Mouse (Mus musculus) Patski (cell line): ENCODE measurements around the gene Smim12. TPM values are rescaled to one million over a fixed set of nuclear protein-coding genes. Genes with fewer than 3 reads are reported as not detected.

Experiments
- ATAC-seq: fragments of 100-300 bp; one replicate; pipeline ENCODE4 v1.8.0; 2021
- CTCF ChIA-PET: fragments of 350-600 bp; sonication (Branson Sonifier 250); formaldehyde crosslinking; loops from one replicate; lab custom pipeline; 2022; ENCODE audit warnings: inconsistent platforms; lab: Charles Lee
- POLR2A ChIA-PET: fragments of 350-600 bp; sonication (Branson Sonifier 250); formaldehyde crosslinking; loops from one replicate; lab custom pipeline; 2022; ENCODE audit warnings: antibody characterized with exemption, inconsistent platforms; lab: Charles Lee
- DNase-seq: peaks from one replicate; pipeline ENCODE4 v3.0.0-alpha.2; 2011; ENCODE audit warnings: low read depth, low spot score
- H3K27me3 ChIP-seq: fragments of 371-371 bp; one replicate; pipeline ENCODE4 v1.5.1; 2021
- CTCF ChIP-seq: fragments of 100-300 bp; IDR thresholded peaks from one replicate; pipeline ENCODE4 v1.5.1; 2021
- in situ Hi-C: fragments of 300-500 bp; cut with MboI; formaldehyde crosslinking; loops from 3 replicates; pipeline ENCODE4 v1.11.1; 2018; ENCODE audit warnings: low pct_unique_long_range_greater_than_20kb, mixed read lengths
- polyA plus RNA-seq: library from polyadenylated mRNA; unstranded; gene quantifications from one replicate; pipeline ENCODE4 v1.2.3, GENCODE M21; 2021

Gene Smim12
- polyA plus RNA-seq, 1 experiment from 2014 or later = 48.3 TPM

GRCm38 (mm10) chr4:127215799-127216198 is 27.8 kb upstream of the Smim12 start:
- in situ Hi-C loops = no loop called here
- H3K27me3 ChIP-seq = peaks cover 5% of the 10 kb centered on the region
- no peak for DNase-seq

GRCm38 (mm10) chr4:127216251-127216651 is 27.3 kb upstream of the Smim12 start:
- in situ Hi-C loops = no loop called here
- H3K27me3 ChIP-seq = peaks cover 5% of the 10 kb centered on the region
- no peak for DNase-seq
- ATAC-seq = no peak
- ChIA-PET POLR2A (no interaction called here), CTCF (interaction anchor here (0.9 kb wide), 1 partner anchor 245 kb away, joined by 3 read pairs; no protein-coding TSS in a partner anchor)
- no peak for TF ChIP-seq CTCF

More at GRCm38 (mm10) chr4:127215799-127216198, 27.8 kb upstream of the Smim12 start:
- CTCF ChIA-PET = interaction anchor here (0.9 kb wide), 1 partner anchor 245 kb away, joined by 3 read pairs; no protein-coding TSS in a partner anchor
- no peak for TF ChIP-seq CTCF
- no peak for ATAC-seq
- POLR2A ChIA-PET = no interaction called here

- no peak for TF ChIP-seq CTCF
- ATAC-seq = no peak
- in situ Hi-C loops = no loop called here
- peaks cover 5% of the 10 kb centered on the region for H3K27me3 ChIP-seq
- CTCF ChIA-PET = no interaction called here
- no peak for DNase-seq
- POLR2A ChIA-PET = interaction anchor here (0.7 kb wide), 1 partner anchor 188 kb away, joined by 3 read pairs; no protein-coding TSS in a partner anchor
Observed at GRCm38 (mm10) chr4:127217048-127217447, 26.5 kb upstream of the Smim12 start.

- CTCF ChIA-PET = no interaction called here
Observed at GRCm38 (mm10) chr4:127223291-127223690, 20.3 kb upstream of the Smim12 start.

GRCm38 (mm10) chr4:127223755-127224154 is 19.8 kb upstream of the Smim12 start:
- DNase-seq = no peak
- ChIA-PET POLR2A (no interaction called here), CTCF (no interaction called here)
- in situ Hi-C loops = no loop called here
- peaks cover 12% of the 10 kb centered on the region for H3K27me3 ChIP-seq
- no peak for ATAC-seq
- no peak for TF ChIP-seq CTCF

More at GRCm38 (mm10) chr4:127223291-127223690, 20.3 kb upstream of the Smim12 start:
- ATAC-seq (no peak), DNase-seq (no peak)
- in situ Hi-C loops = no loop called here
- POLR2A ChIA-PET = no interaction called here
- peaks cover 12% of the 10 kb centered on the region for H3K27me3 ChIP-seq
- TF ChIP-seq CTCF = no peak

GRCm38 (mm10) chr4:127224444-127225100 is 19.0 kb upstream of the Smim12 start:
- CTCF ChIA-PET = no interaction called here
- in situ Hi-C loops = loop anchor here (25.0 kb wide), 1 partner anchor 662 kb away; the partner anchor contains the start of gene Clspn
- DNase-seq (no peak), ATAC-seq (no peak)
- POLR2A ChIA-PET = no interaction called here
- TF ChIP-seq CTCF = no peak
- peaks cover 12% of the 10 kb centered on the region for H3K27me3 ChIP-seq

- DNase-seq (no peak), ATAC-seq (no peak)
- in situ Hi-C loops = loop anchor here (25.0 kb wide), 1 partner anchor 664 kb away; the partner anchor contains the start of gene Clspn
- ChIA-PET CTCF (no interaction called here), POLR2A (no interaction called here)
- peaks cover 6% of the 10 kb centered on the region for H3K27me3 ChIP-seq
- TF ChIP-seq CTCF = no peak
Observed at GRCm38 (mm10) chr4:127226067-127226466, 17.5 kb upstream of the Smim12 start.

GRCm38 (mm10) chr4:127227051-127227673 is 16.4 kb upstream of the Smim12 start:
- no peak for DNase-seq
- POLR2A ChIA-PET = no interaction called here
- TF ChIP-seq CTCF = no peak
- ATAC-seq = no peak
- in situ Hi-C loops = loop anchor here (25.0 kb wide), 1 partner anchor 665 kb away; the partner anchor contains the start of gene Clspn
- CTCF ChIA-PET = no interaction called here
- peaks cover 6% of the 10 kb centered on the region for H3K27me3 ChIP-seq

GRCm38 (mm10) chr4:127232028-127232427 is 11.6 kb upstream of the Smim12 start:
- in situ Hi-C loops = loop anchor here (25.0 kb wide), 1 partner anchor 670 kb away; the partner anchor contains the start of gene Clspn
- H3K27me3 ChIP-seq = peaks cover 9% of the 10 kb centered on the region
- TF ChIP-seq CTCF = no peak
- ATAC-seq (no peak), DNase-seq (no peak)
- CTCF ChIA-PET = no interaction called here
- POLR2A ChIA-PET = no interaction called here

- in situ Hi-C loops = loop anchor here (25.0 kb wide), 1 partner anchor 670 kb away; the partner anchor contains the start of gene Clspn
- no peak for ATAC-seq
- TF ChIP-seq CTCF = no peak
- H3K27me3 ChIP-seq = peaks cover 5% of the 10 kb centered on the region
- ChIA-PET CTCF (no interaction called here), POLR2A (no interaction called here)
- DNase-seq = no peak
Observed at GRCm38 (mm10) chr4:127232551-127232950, 11.0 kb upstream of the Smim12 start.
